ENCODE assay signal across 8 mouse cellular contexts in genomic region chr3:122419610-122420409, GRCm38 (mm10).
DNase-seq lines count a peak whose midpoint lies in the region; ATAC-seq and TF ChIP-seq lines count a peak whose summit lies in the region.

No protein-coding gene starts in this region.

- ATAC-seq in midbrain, postnatal 0 days (ENCODE audit: low FRiP score): peak; percentile 84

- H3K27me3 ChIP-seq in heart, adult 2 months (ENCODE audit: control insufficient read depth, insufficient read depth, low read length): no peaks in the 10 kb centered on the region
- H3K27me3 ChIP-seq in liver, adult 2 months (ENCODE audit: control insufficient read depth, insufficient read depth, low read length): no peaks in the 10 kb centered on the region
- 0 out of 2 replicates have a peak, but pooled peaks cover 3% of the 10 kb centered on the region for H3K27me3 ChIP-seq in midbrain, postnatal 0 days (ENCODE audit: insufficient read depth, low read length)

- peak overlapping the region; percentile 97 for H3K4me2 ChIP-seq in midbrain, postnatal 0 days (ENCODE audit: low read depth, low read length, poor library complexity, severe bottlenecking)

- TF ChIP-seq CTCF in heart, adult 2 months (IDR thresholded peaks at IDR 0.05): peak; percentile 50
- peak; percentile 2; the same call in 1 of the 2 replicates for TF ChIP-seq CTCF in liver, adult 2 months (IDR thresholded peaks at IDR 0.05; ENCODE audit: low read depth, low read length)
- TF ChIP-seq CTCF in midbrain, postnatal 0 days (IDR thresholded peaks at IDR 0.05): peak; percentile 12; the same call in 1 of the 2 replicates

- H3K79me2 ChIP-seq in heart, adult 2 months (replicated peaks; ENCODE audit: control insufficient read depth, insufficient read depth, low read length): no peaks in the 10 kb centered on the region
- H3K79me2 ChIP-seq in liver, adult 2 months (ENCODE audit: control insufficient read depth, insufficient read depth, low read length): peaks cover 11% of the 10 kb centered on the region; the same call in 1 of the 2 replicates

- H3K9ac ChIP-seq in heart, adult 2 months (ENCODE audit: low read depth, low read length): peak overlapping the region; percentile 86
- H3K9ac ChIP-seq in liver, adult 2 months (ENCODE audit: low read depth, low read length): peak overlapping the region; percentile 98
- peak overlapping the region; percentile 30 for H3K9ac ChIP-seq in midbrain, postnatal 0 days (replicated peaks; ENCODE audit: low read length, poor library complexity, severe bottlenecking)

- peak; percentile 37 for DNase-seq in layer of hippocampus, adult 11-12 months (ENCODE audit: low spot score)
- DNase-seq in layer of hippocampus, adult 9-10 months (ENCODE audit: low spot score): no peak
- DNase-seq in embryo, embryonic 11.5 days (ENCODE audit: low read depth, low spot score): peak; percentile 57
- peak; percentile 86 to 89 for DNase-seq in heart, adult 2 months
- DNase-seq in kidney, adult 18-20 months: peak; percentile 85
- peak; percentile 94 for DNase-seq in liver, adult 2 months (ENCODE audit: extremely low read depth, low read depth, low spot score)
- DNase-seq in midbrain, postnatal 0 days (ENCODE audit: low spot score): peak; percentile 70
- peak; percentile 52 to 62 for DNase-seq in spleen, postnatal 14 days (ENCODE audit: low spot score in 2 of 2)

- peak overlapping the region; percentile 80 for H3K27ac ChIP-seq in heart, adult 2 months
- peak overlapping the region; percentile 95 for H3K27ac ChIP-seq in liver, adult 2 months (replicated peaks; ENCODE audit: insufficient read depth, low read depth, low read length)
- no peak overlapping the region; the same call in 1 of the 2 replicates for H3K27ac ChIP-seq in midbrain, postnatal 0 days (ENCODE audit: low read depth, low read length)

- peak; percentile 64 for TF ChIP-seq POLR2A in heart, adult 2 months (IDR thresholded peaks at IDR 0.05; ENCODE audit: insufficient read depth, low read depth, low read length)
- TF ChIP-seq POLR2A in liver, adult 2 months (IDR thresholded peaks at IDR 0.05; ENCODE audit: extremely low read depth, insufficient read depth, low read length): peak; percentile 82

- H3K4me3 ChIP-seq in heart, adult 2 months: peak overlapping the region; percentile 50
- H3K4me3 ChIP-seq in liver, adult 2 months (ENCODE audit: insufficient read depth, low read depth, low read length): peak overlapping the region; percentile 97
- peak overlapping the region; percentile 60 for H3K4me3 ChIP-seq in midbrain, postnatal 0 days (ENCODE audit: low read depth, low read length)

- WGBS in heart, adult 2 months: under 1% methylated on average over 63 of the region's 63 CpGs
- under 1% methylated on average over 63 of the region's 63 CpGs for WGBS in liver, adult 2 months
- under 1% methylated on average over 63 of the region's 63 CpGs for WGBS in midbrain, postnatal 0 days

- no peak for TF ChIP-seq EP300 in heart, adult 2 months (IDR thresholded peaks at IDR 0.05; ENCODE audit: insufficient read depth, low read depth, low read length)

- H3K9me3 ChIP-seq in midbrain, postnatal 0 days (ENCODE audit: low read length): no peaks in the 10 kb centered on the region

- H3K36me3 ChIP-seq in heart, adult 2 months (ENCODE audit: control insufficient read depth, insufficient read depth, low read length): no peaks in the 10 kb centered on the region
- H3K36me3 ChIP-seq in liver, adult 2 months (ENCODE audit: control insufficient read depth, insufficient read depth, low read length): no peaks in the 10 kb centered on the region
- no peaks in the 10 kb centered on the region for H3K36me3 ChIP-seq in midbrain, postnatal 0 days (ENCODE audit: insufficient read depth, low read length)

- H3K4me1 ChIP-seq in heart, adult 2 months (ENCODE audit: control insufficient read depth, insufficient read depth, low read length): 0 out of 2 replicates have a peak, but pooled peaks cover 1% of the 10 kb centered on the region
- peaks cover 27% of the 10 kb centered on the region for H3K4me1 ChIP-seq in liver, adult 2 months (ENCODE audit: control insufficient read depth, insufficient read depth, low read length)
- no peaks in the 10 kb centered on the region; the same call in 1 of the 2 replicates for H3K4me1 ChIP-seq in midbrain, postnatal 0 days (ENCODE audit: insufficient read depth, low read length)

- intact Hi-C loops in heart, adult 2 months (cut with DNase I): loop anchor here (2.0 to 5.0 kb wide), 2 partner anchors 43 to 108 kb away; no protein-coding TSS in a partner anchor

Comparison
In these comparisons a context has a peak if more than half of its experiments do, and no peak if none do; other contexts are left out.
1. H3K9ac ChIP-seq: peak in every context shown above with its lines; median percentile 98 in liver, adult 2 months; 86 in heart, adult 2 months; 30 in midbrain, postnatal 0 days.